Mouse (Mus musculus): ENCODE measurements around the gene Igf2bp1.

Gene Igf2bp1

GRCm38 (mm10) chr11:96007516-96008235 lies 1.9 kb upstream of the Igf2bp1 start:
- no peak for DNase-seq (ENCODE audit: low spot score)

- peak; percentile 76 for DNase-seq (ENCODE audit: low spot score)
These were observed 1.2 kb upstream of the Igf2bp1 start for GRCm38 (mm10) chr11:96006852-96007515.

DNA sequence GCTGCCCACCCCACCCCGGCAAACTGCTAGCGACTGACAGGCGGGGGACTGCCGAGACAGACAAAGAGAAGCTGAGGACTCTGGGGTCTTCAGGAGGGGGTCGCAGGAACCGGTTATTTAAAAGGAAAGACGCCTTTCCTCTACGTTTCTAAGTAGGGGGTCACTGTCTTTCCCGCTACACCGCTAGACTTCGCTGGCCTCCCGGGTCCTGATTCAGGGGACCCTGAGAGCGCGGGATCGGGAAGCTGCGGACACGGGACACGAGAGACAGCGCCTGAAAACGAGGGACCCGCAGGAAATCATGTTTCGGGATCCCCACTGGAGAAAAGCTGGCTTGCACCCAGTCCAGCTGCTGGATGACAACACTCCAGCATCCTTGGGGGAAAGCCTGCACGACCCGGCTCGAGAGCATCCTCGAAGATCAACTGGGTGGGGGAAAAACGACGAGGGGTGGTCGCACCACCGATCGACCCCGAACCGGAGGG lies 669 bp upstream of the Igf2bp1 start:
- peak; percentile 47 for DNase-seq (ENCODE audit: low spot score)

DNA sequence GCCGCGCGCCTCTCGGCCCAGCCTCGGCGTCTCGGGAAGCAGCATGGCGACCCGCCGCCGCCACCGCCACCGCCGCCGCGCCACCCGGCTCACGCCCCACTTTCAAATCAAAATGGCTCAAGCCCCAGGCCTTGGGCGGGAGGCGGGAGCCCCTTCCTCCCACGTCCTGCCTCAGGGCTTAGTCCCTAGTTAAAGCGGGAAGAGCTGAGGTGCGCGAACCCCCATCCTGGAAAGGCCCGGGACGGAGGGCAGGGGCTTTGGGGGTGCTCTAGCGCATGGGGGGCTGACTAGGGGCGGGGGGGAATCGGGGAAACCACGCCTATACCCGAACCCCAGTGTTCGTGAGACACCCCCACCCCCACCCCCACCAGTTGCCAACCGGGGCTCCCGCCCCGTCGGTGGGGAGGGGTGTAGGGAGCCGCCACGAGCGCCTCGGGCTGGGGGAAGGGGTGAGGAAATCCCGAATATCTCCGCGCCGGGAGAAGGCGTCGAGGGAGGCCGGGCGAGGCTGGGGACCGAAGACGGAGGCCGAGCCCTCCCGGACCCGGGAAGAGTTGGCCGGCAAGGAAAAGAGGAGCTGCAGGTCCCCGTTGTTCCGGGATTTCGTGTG lies 842 bp downstream of the Igf2bp1 start:
- DNase-seq (ENCODE audit: low spot score) = no peak

- no peak for DNase-seq (ENCODE audit: low spot score)
These were observed 1.6 kb downstream of the Igf2bp1 start for GRCm38 (mm10) chr11:96003969-96004792.

DNA sequence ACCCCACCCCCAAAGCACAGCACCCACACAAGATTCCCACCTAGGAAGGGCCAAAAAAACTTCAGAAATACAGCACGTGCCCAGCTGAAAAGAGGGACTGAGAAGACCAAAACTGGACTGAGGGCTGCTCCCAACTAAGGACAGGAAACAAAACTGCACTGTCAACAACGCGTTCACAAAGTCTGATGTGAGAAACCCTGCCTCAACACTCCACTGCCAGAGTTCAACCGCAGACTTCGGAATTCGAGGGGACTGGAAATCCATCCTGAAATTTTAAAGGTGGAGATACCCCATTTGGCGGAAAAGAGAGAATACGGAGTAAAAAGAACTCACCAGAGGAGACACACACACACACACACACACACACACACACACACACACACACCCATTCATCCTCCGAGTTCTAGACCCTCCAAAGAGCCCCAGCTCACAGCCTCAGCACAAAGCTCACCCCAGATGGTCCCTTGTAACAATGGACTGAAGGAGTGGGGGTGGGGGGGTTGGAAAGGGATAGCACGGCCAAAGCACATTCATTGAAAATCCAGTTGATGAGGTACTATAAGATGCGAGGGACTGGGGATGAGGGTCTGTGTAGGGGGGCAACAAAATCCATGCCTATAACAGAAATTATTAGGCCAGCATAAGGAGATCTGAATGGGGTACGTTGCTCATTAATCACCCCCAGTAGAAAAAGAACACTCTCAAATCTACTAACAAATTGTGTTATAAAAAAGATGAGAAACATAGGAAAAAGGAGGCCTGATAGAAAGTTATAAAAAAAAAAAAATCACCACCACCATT lies 2.4 kb downstream of the Igf2bp1 start:
- DNase-seq (ENCODE audit: low spot score) = no peak

GRCm38 (mm10) chr11:95994151-95994550 lies 11.6 kb downstream of the Igf2bp1 start:
- DNase-seq (ENCODE audit: low spot score) = no peak

DNA sequence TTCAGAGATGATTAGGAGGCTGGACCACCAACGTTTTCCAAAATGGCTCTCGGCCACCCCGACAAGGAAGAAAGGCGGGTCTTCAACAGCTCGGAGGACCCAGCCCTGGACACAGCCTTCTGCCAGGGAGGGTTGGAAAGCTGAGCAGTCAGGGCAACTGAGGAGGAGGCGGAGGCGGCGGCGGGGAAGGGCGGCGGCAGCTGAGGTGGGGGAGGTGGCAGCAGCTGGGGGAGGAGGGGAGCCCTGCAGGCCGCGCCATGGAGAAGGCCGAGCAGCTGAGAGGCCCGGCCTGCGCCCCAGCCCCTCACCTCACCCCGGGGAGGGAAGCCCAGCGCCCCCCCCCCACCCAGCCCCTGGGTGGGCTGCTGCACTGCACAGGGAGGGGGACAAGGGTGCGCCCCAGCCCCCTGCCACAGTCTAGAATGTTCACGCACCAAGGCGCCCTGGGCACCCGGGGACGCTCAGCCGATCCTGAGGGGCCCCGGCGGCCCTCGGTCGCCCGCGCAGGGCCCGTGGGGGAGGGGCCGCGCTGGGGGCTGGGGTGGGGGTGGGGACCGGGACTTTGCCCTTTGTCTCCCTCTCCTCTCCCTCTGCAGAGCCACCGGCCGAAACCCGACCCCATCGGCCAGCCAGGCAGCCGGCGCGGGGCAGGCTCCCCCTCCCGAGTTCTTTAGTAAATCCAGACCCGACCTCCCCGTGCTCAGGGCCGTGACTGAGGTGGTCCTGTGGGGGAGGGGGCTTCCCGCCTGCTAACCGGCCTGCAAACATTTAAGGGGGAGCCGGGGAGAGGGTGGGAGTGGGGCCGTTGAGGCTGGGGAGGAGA lies 14.6 kb downstream of the Igf2bp1 start:
- DNase-seq (ENCODE audit: low spot score) = peak; percentile 72

DNA sequence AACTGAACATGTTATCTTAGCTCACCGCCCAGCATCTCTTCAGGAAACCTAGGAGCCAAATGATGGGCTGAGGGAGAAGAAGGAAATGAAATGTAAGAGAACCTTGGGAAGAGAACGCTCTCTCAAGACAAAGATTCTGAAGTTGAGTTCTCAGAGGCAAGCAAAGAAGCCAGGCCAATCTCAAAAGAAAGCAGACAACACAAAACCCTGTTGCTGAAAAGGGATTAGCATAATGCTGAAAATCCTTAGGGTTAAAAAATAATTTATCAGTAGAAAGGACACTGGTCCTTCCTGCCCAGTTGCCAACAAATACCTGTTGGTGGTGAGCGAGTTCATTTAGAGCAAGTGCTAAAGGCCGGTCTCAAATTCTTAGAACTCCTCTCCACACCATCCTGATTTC lies 15.3 kb downstream of the Igf2bp1 start:
- no peak for DNase-seq (ENCODE audit: low spot score)

DNA sequence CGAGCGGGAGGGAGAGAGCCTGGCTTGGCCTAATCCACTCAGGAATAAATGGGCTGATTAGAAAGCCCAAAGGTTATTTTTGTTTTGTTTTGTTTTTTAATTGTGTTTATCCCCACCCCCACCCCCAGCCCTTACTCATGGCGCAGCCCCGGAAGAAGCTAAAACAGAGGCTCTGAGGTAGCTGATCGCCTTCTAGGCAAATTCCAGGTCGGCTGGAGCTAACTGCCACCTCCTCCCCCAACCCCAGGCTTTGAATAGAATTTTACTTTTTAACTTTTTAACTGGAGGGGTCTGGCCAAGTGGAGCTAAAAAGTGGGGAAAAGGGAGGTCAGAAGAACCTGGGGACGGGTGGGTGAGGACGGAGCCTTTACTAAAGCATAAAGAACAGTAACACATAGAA lies 15.9 kb downstream of the Igf2bp1 start:
- DNase-seq (ENCODE audit: low spot score) = no peak

DNA sequence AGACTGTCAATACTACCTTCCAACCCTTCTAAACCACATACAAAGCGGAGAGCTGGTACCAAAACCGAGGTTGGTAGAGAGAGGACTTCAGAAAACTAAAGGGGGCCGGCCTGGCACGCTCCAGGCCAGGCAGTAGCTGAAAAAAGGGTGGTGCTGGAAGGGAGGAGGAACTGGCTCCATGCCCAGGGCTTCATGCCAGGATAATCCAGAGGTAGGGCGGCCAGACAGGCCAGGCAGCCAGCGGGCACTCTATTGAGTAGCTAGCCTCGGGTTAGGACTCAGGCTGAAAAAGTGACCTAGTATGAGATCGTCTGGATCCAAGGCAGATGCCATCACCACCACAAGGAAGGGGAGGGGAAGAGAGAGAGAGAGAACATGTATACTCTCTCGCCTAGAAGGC lies 17.2 kb downstream of the Igf2bp1 start:
- DNase-seq (ENCODE audit: low spot score) = peak; percentile 85

DNA sequence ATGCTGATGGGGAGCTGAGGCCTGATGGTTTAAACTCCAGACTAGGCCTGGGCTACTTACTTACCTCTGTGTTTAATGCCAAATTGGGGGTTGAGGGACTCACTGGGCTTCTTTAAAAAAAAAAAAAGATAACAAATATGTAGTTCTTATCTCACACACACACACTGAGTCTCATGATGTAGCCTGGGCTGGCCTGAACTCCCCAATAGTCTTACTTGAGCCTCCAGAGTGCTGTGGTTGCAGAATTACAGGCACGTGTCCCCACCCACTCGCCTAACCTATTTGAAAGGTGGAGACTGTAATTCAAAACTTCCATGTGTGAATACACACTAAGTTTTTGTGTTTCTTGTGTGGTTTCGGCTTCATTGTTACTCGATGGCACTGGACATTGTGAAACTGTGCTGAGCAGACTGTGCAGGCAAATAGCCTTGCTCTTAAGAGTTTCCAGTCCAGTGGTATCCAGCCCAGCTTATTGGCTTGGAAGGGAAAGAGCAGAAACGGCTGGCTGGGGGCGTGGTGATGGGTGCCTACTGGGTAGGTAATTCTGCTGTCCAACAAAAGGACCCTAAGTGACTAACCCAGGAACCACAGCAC lies 17.8 kb downstream of the Igf2bp1 start:
- no peak for DNase-seq (ENCODE audit: low spot score)

GRCm38 (mm10) chr11:95982475-95982874 lies 23.3 kb downstream of the Igf2bp1 start:
- DNase-seq (ENCODE audit: low spot score) = no peak

GRCm38 (mm10) chr11:95981804-95982203 lies 23.9 kb downstream of the Igf2bp1 start:
- no peak for DNase-seq (ENCODE audit: low spot score)

GRCm38 (mm10) chr11:95980762-95981418 lies 24.9 kb downstream of the Igf2bp1 start:
- peak; percentile 64 for DNase-seq (ENCODE audit: low spot score)

DNA sequence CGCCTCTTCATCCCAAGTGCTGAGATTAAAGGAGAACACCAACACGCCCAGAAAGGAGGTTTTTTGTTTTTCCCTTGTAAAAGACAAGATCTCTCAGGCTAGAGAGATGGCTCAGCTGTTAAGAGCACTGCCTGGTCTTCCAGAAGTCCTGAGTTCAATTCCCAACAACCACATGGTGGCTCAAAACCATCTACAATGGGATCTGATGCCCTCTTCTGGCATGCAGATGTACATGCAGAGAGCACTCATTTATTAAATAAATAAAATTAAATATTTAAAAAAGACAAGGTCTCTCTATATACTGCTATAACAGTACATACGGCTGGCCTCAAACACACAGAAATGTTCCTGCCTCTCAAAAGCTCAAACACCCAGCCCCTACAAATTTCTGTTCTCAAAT lies 27.3 kb downstream of the Igf2bp1 start:
- no peak for DNase-seq (ENCODE audit: low spot score)

DNA sequence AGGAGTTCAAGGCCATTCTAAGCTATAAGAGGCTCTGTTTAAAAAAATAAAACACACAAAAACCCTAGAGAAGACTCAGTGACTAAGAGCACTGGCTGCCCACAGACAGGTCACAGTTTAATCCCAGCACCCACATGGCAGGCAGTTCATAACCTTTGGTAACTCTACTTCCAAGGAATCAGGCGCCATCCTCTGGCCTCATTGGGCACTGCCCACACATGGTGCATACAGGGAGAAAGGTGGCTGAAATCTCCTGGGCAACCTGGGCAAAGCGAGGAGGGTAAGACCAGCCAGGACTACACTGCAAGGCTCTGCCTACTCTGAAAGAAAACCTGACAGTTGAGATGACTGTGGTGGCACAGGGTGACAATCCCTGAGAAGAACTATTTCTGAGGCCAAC lies 29.4 kb downstream of the Igf2bp1 start:
- no peak for DNase-seq (ENCODE audit: low spot score)

DNA sequence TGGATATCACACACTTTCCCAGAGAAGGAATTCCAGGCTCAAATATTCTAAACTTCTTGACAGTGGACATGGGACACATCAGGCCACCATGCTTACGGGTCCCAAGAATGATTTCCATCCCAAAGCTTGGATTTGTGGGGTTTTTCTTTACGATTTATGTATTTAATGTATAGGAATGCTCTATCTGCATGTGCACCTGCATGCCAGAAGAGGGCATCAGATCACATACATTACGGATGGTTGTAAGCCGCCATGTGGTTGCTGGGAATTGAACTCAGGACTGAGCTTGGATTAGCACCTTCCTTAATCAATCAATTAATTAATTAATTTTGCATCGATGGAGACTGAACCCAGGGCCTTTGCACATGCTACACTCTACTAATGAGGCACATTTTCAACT lies 30.0 kb downstream of the Igf2bp1 start:
- DNase-seq (ENCODE audit: low spot score) = no peak

DNA sequence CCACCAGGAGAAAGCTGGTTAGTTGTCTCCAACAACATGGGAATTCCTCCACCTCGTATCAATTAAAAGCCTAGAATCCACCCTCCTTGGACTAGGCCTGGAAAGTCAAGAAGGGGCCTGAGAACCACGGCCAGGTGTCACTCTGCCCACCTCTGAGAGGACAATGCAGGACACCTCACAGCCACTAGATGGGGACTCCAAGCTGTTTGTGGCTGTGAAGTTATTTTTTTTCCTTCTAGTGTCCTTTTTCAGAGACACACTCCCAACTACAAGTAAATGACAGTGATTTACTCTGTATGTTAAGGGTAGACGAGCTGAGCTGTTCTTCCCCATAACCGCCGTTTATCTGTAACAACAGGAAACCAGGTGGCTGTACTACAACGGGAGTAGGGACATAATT lies 32.6 kb downstream of the Igf2bp1 start:
- DNase-seq (ENCODE audit: low spot score) = no peak

GRCm38 (mm10) chr11:95963304-95963703 lies 42.4 kb downstream of the Igf2bp1 start:
- no peak for DNase-seq (ENCODE audit: low spot score)

Measured in testis, postnatal 10 days (tissue).